Comparison of ENCODE assay signal across 8 mouse cellular contexts in the genomic region with DNA sequence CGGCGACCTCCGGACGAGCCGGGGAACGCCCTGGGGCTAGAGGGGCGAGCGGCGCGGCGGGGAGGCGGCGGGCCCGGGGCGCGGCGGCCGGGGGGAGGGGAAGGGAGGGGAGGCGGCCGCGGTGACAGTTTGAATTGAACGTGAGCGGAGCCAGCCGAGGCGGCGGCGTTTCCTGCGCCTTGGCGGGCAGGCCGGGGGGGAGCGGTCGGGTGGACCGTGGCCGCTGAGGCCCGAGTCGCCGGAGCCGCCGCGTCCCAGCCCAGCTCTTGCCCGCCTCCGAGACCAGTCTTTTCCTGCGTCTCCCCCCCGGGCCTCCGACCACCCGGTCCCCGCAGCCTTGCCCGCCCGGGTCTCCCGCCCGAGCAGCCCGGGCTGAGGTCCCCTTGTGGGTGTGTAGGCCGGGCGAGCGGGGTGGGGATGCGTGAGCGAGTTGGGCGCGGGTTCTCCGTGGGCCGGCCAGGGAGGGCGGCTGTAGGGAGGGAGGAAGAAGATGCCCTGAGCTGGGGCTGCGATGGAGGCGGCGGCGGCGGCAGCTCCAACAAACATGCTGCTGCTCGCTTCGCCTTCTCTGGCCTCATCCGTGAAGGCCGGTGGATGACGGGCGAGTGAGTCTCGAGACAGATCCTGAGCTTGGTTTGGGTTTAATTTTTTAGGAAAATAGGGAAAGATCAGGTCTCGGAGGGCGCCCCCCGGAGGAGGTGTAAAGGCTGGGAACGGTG. TPM values are rescaled to one million over a fixed set of nuclear protein-coding genes. Genes with fewer than 3 reads are reported as not detected.
DNase-seq lines count a peak whose midpoint lies in the region; ATAC-seq lines count a peak whose summit lies in the region.

No protein-coding gene starts in this region.

- no peaks in the 10 kb centered on the region for H3K27me3 ChIP-seq in forebrain, embryonic 14.5 days (replicated peaks; ENCODE audit: control insufficient read depth, insufficient read depth, low read length)
- no peaks in the 10 kb centered on the region for H3K27me3 ChIP-seq in neural tube, embryonic 14.5 days (ENCODE audit: control insufficient read depth, insufficient read depth, low read length)

- H3K9me3 ChIP-seq in forebrain, embryonic 14.5 days (replicated peaks; ENCODE audit: control insufficient read depth, low read length) = no peaks in the 10 kb centered on the region
- H3K9me3 ChIP-seq in neural tube, embryonic 14.5 days (ENCODE audit: control insufficient read depth, low read length) = no peaks in the 10 kb centered on the region

- WGBS in forebrain, embryonic 14.5 days = under 1% methylated on average over 49 of the region's 78 CpGs
- under 1% methylated on average over 57 of the region's 78 CpGs for WGBS in neural tube, embryonic 14.5 days

- H3K27ac ChIP-seq in forebrain, embryonic 14.5 days (ENCODE audit: low read depth, low read length) = peak overlapping the region; percentile 99
- H3K27ac ChIP-seq in neural tube, embryonic 14.5 days (ENCODE audit: low read depth, low read length) = peak overlapping the region; percentile 99

- ATAC-seq in forebrain, embryonic 14.5 days = peak; percentile 64
- ATAC-seq in neural tube, embryonic 14.5 days (ENCODE audit: low read depth) = peak; percentile 66

- peak overlapping the region; percentile 98 for H3K4me3 ChIP-seq in forebrain, embryonic 14.5 days (ENCODE audit: low read depth, low read length)
- H3K4me3 ChIP-seq in neural tube, embryonic 14.5 days (ENCODE audit: low read depth, low read length) = peak overlapping the region; percentile 98

- H3K4me2 ChIP-seq in forebrain, embryonic 14.5 days (ENCODE audit: low read length) = peak overlapping the region; percentile 51
- H3K4me2 ChIP-seq in neural tube, embryonic 14.5 days (ENCODE audit: low read depth, low read length) = peak overlapping the region; percentile 49

- H3K36me3 ChIP-seq in forebrain, embryonic 14.5 days (ENCODE audit: control insufficient read depth, insufficient read depth, low read length) = no peaks in the 10 kb centered on the region
- no peaks in the 10 kb centered on the region for H3K36me3 ChIP-seq in neural tube, embryonic 14.5 days (ENCODE audit: control insufficient read depth, insufficient read depth, low read length)

- H3K9ac ChIP-seq in forebrain, embryonic 14.5 days (ENCODE audit: low read length) = peak overlapping the region; percentile 98
- H3K9ac ChIP-seq in neural tube, embryonic 14.5 days (replicated peaks; ENCODE audit: low read depth, low read length) = peak overlapping the region; percentile 96

- intact Hi-C loops in heart, postnatal 10 days (cut with DNase I) = loop anchor here (2.0 to 10.0 kb wide), 5 partner anchors 36 to 748 kb away; partner anchors contain the start of genes Dpy19l1 and Herpud2

- DNase-seq in MN1 (ENCODE audit: low spot score) = peak; percentile 38
- DNase-seq in cerebellum, adult 11 months = peak; percentile 65
- DNase-seq in forebrain, embryonic 14.5 days (ENCODE audit: low spot score) = peak; percentile 63
- DNase-seq in heart, postnatal 10 days = peak; percentile 77 to 80
- DNase-seq in kidney, postnatal 4 days = peak; percentile 73 to 81
- DNase-seq in lung, adult 18-20 months = peak; percentile 60 to 69
- peak; percentile 80 for DNase-seq in testis, postnatal 14 days (ENCODE audit: low spot score)

- peaks cover 18% of the 10 kb centered on the region for H3K4me1 ChIP-seq in forebrain, embryonic 14.5 days (ENCODE audit: control insufficient read depth, insufficient read depth, low read length)
- peaks cover 15% of the 10 kb centered on the region for H3K4me1 ChIP-seq in neural tube, embryonic 14.5 days (ENCODE audit: control insufficient read depth, insufficient read depth, low read length)

RNA-seq across cellular contexts. Expression of gene Sept7, which starts 0.7 kb away (rescaled TPM):
- polyA plus RNA-seq in forebrain, embryonic 14.5 days (2014; fragmentation: Nextera tagmentation; extraction: Ambion mirVana) = 270 and 293 TPM in 2 replicates
- 100 to 1,000 TPM; 162 to 187 TPM for total RNA-seq in heart, postnatal 10 days (2021)
- polyA plus RNA-seq in neural tube, embryonic 14.5 days (2014; fragmentation: Nextera tagmentation; extraction: Ambion mirVana) = 263 and 293 TPM in 2 replicates

Comparison
In these comparisons a context has a peak if more than half of its experiments do, and no peak if none do; other contexts are left out.
1. Peak in every context shown above with its lines: DNase-seq, ATAC-seq, H3K4me3 ChIP-seq and H3K27ac ChIP-seq.